Comparison of ENCODE assay signal across 11 mouse cellular contexts in genomic region chr1:80033522-80033921, GRCm38 (mm10).
DNase-seq lines count a peak whose midpoint lies in the region; ATAC-seq lines count a peak whose summit lies in the region.
"Had no signal": no experiment of that assay in that cellular context is flagged by ENCODE, and none has a peak within 500 bp of the region (broad histone marks: within the 10 kb centered on the region; RNA-seq: fewer than 3 reads in every experiment).

No protein-coding gene starts in this region.

- no peak for DNase-seq in heart, postnatal 4 days
- DNase-seq in midbrain, embryonic 11.5 days (ENCODE audit: low spot score, missing footprints): peak; percentile 82
- no peak for DNase-seq in midbrain, embryonic 10.5 days (ENCODE audit: low spot score)
- no peak for DNase-seq in hindbrain, embryonic 14.5 days (ENCODE audit: low spot score)
- DNase-seq in layer of hippocampus, postnatal 36 days: no peak
- no peak for DNase-seq in left cerebral cortex, adult 8-10 months (ENCODE audit: low spot score in 2 of 2)
- DNase-seq: cerebellum, adult 2 months; spleen, adult 18-20 months had no signal

- H3K27me3 ChIP-seq in heart, embryonic 13.5 days (replicated peaks): no peaks in the 10 kb centered on the region
- H3K27me3 ChIP-seq in midbrain, embryonic 11.5 days (ENCODE audit: control insufficient read depth, insufficient read depth, low read length): no peaks in the 10 kb centered on the region
- no peaks in the 10 kb centered on the region for H3K27me3 ChIP-seq in midbrain, embryonic 10.5 days (ENCODE audit: low read depth, poor library complexity, severe bottlenecking)
- H3K27me3 ChIP-seq in hindbrain, embryonic 14.5 days (ENCODE audit: control insufficient read depth, insufficient read depth, low read length): no peaks in the 10 kb centered on the region
- no peaks in the 10 kb centered on the region for H3K27me3 ChIP-seq in neural tube, embryonic 13.5 days

- ATAC-seq in heart, embryonic 13.5 days (ENCODE audit: extremely low read depth, insufficient number of reproducible peaks, low FRiP score, low TSS enrichment): no peak
- no peak for ATAC-seq in midbrain, embryonic 11.5 days (ENCODE audit: low FRiP score)
- ATAC-seq in hindbrain, embryonic 14.5 days (ENCODE audit: low FRiP score): no peak
- peak; percentile 59 for ATAC-seq in neural tube, embryonic 13.5 days (ENCODE audit: low read depth)

- H3K4me1 ChIP-seq in heart, embryonic 13.5 days: peaks cover 35% of the 10 kb centered on the region
- H3K4me1 ChIP-seq in midbrain, embryonic 11.5 days (ENCODE audit: control insufficient read depth, insufficient read depth, low read length): peaks cover 4% of the 10 kb centered on the region; the same call in 1 of the 2 replicates
- peaks cover 17% of the 10 kb centered on the region for H3K4me1 ChIP-seq in midbrain, embryonic 10.5 days
- H3K4me1 ChIP-seq in hindbrain, embryonic 14.5 days (replicated peaks; ENCODE audit: control insufficient read depth, insufficient read depth, low read length): 0 out of 2 replicates have a peak, but pooled peaks cover 12% of the 10 kb centered on the region
- peaks cover 23% of the 10 kb centered on the region for H3K4me1 ChIP-seq in neural tube, embryonic 13.5 days (replicated peaks)

- H3K9me3 ChIP-seq in heart, embryonic 13.5 days: no peaks in the 10 kb centered on the region
- H3K9me3 ChIP-seq in midbrain, embryonic 11.5 days (ENCODE audit: control insufficient read depth, low read length): no peaks in the 10 kb centered on the region
- H3K9me3 ChIP-seq in midbrain, embryonic 10.5 days (replicated peaks): no peaks in the 10 kb centered on the region
- H3K9me3 ChIP-seq in hindbrain, embryonic 14.5 days (ENCODE audit: control insufficient read depth, low read length): no peaks in the 10 kb centered on the region
- H3K9me3 ChIP-seq in neural tube, embryonic 13.5 days: no peaks in the 10 kb centered on the region

- H3K4me3 ChIP-seq in heart, embryonic 13.5 days: no peak overlapping the region
- no peak overlapping the region for H3K4me3 ChIP-seq in midbrain, embryonic 11.5 days (ENCODE audit: low read depth, low read length)
- no peak overlapping the region for H3K4me3 ChIP-seq in midbrain, embryonic 10.5 days
- H3K4me3 ChIP-seq in hindbrain, embryonic 14.5 days (replicated peaks; ENCODE audit: low read length): no peak overlapping the region
- no peak overlapping the region for H3K4me3 ChIP-seq in neural tube, embryonic 13.5 days

- no peak overlapping the region for H3K9ac ChIP-seq in heart, embryonic 13.5 days
- no peak overlapping the region for H3K9ac ChIP-seq in midbrain, embryonic 11.5 days (ENCODE audit: low read length)
- H3K9ac ChIP-seq in hindbrain, embryonic 14.5 days: no peak overlapping the region
- H3K9ac ChIP-seq in neural tube, embryonic 13.5 days: no peak overlapping the region

- no peaks in the 10 kb centered on the region for H3K36me3 ChIP-seq in heart, embryonic 13.5 days
- no peaks in the 10 kb centered on the region for H3K36me3 ChIP-seq in midbrain, embryonic 11.5 days (ENCODE audit: control insufficient read depth, insufficient read depth, low read length)
- H3K36me3 ChIP-seq in midbrain, embryonic 10.5 days: no peaks in the 10 kb centered on the region
- no peaks in the 10 kb centered on the region for H3K36me3 ChIP-seq in hindbrain, embryonic 14.5 days (replicated peaks; ENCODE audit: control insufficient read depth, insufficient read depth)
- no peaks in the 10 kb centered on the region for H3K36me3 ChIP-seq in neural tube, embryonic 13.5 days

- H3K27ac ChIP-seq in heart, embryonic 13.5 days (replicated peaks): 0 out of 2 replicates have a peak overlapping the region, but pooled peaks have one; percentile 33
- no peak overlapping the region for H3K27ac ChIP-seq in midbrain, embryonic 11.5 days (ENCODE audit: low read depth, low read length)
- H3K27ac ChIP-seq in midbrain, embryonic 10.5 days (replicated peaks): no peak overlapping the region
- peak overlapping the region; percentile 10 for H3K27ac ChIP-seq in hindbrain, embryonic 14.5 days
- peak overlapping the region; percentile 66 for H3K27ac ChIP-seq in neural tube, embryonic 13.5 days (replicated peaks)
- H3K27ac ChIP-seq: macrophage had no signal

- no peak overlapping the region for H3K4me2 ChIP-seq in heart, embryonic 13.5 days
- H3K4me2 ChIP-seq in midbrain, embryonic 11.5 days: no peak overlapping the region
- H3K4me2 ChIP-seq in hindbrain, embryonic 14.5 days (replicated peaks): no peak overlapping the region
- H3K4me2 ChIP-seq in neural tube, embryonic 13.5 days: no peak overlapping the region

- 40% methylated on average over 6 of the region's 6 CpGs for WGBS in heart, embryonic 13.5 days
- WGBS in midbrain, embryonic 11.5 days: 65% methylated on average over 6 of the region's 6 CpGs
- 71% methylated on average over 6 of the region's 6 CpGs for WGBS in midbrain, embryonic 10.5 days
- 34% methylated on average over 6 of the region's 6 CpGs for WGBS in hindbrain, embryonic 14.5 days
- 35% methylated on average over 6 of the region's 6 CpGs for WGBS in neural tube, embryonic 13.5 days

Comparison
In these comparisons a context has a peak if more than half of its experiments do, and no peak if none do; other contexts are left out.
1. H3K27ac ChIP-seq: peak in heart, embryonic 13.5 days (single experiment), hindbrain, embryonic 14.5 days (single experiment) and neural tube, embryonic 13.5 days (single experiment); none in midbrain, embryonic 11.5 days (single experiment) and midbrain, embryonic 10.5 days (single experiment).